Mouse (Mus musculus) testis, postnatal 14 days (tissue): Measurements from ENCODE around the gene Arhgap30.

Experiments
- DNase-seq: peaks from one replicate; pipeline ENCODE4 v3.0.0; 2021; ENCODE audit warnings: low spot score

The Arhgap30 gene

GRCm38 (mm10) chr1:171378298-171378697 lies 10.5 kb upstream of the Arhgap30 start:
- DNase-seq: no peak

DNA sequence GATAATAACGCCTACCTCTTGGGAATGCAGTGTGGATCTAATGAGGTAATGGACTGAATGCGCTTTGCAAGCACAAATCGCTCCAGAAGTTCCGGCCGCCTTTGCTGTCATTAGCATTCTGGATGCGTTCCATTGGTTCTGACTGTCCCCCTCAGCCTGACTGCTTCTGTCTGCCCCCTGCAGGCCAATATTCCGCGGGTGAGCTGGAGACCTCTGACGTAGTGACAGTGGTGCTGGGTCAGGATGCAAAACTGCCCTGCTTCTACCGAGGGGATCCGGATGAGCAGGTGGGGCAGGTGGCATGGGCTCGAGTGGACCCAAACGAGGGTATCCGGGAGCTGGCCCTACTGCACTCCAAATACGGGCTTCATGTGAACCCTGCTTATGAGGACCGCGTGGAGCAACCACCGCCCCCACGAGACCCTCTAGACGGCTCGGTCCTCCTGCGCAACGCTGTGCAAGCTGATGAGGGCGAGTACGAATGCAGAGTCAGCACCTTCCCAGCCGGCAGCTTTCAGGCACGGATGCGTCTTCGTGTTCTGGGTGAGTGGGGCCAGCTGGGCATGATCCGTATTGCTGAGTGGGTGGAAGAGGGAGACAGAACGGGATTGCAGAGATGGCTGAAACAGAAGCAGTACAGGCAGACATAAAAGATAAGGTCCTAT lies 8.7 kb upstream of the Arhgap30 start:
- DNase-seq: peak; percentile 51

DNA sequence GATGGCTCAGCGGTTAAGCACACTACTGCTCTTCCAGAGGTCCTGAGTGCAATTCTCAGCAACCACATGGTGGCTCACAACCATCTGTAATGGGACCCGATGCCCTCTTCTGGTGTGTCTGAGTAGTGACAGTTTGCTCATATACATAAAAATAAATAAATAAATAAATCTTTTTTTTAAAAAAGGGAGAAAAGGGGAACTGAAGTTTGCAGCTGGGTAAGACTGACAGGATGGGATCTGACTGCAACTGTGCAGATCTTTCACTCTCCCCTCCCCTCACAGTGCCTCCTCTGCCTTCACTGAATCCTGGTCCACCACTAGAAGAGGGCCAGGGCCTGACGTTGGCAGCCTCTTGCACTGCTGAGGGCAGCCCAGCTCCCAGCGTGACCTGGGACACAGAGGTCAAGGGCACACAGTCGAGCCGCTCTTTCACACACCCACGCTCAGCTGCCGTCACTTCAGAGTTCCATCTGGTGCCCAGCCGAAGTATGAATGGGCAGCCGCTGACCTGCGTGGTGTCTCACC lies 6.6 kb upstream of the Arhgap30 start:
- no peak for DNase-seq

DNA sequence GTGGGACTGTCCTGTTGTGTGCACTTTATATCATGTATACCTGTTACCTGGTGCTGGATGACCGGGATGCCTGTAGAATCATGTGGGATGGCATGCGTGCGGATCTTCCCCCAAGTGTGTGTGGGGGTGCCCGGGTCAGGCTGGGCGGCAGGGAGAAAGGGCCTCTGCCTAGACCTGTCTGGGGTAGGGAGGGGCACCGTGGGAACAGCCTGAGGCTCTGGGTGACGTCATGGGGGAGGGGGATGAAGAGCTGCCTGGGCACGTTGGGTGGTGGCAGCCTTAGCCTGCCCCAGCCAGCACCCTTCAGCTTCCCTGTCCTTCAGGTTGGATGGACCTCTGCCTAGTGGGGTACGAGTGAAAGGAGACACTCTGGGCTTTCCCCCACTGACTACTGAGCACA lies 4.4 kb upstream of the Arhgap30 start:
- no peak for DNase-seq

- no peak for DNase-seq
Measured at GRCm38 (mm10) chr1:171385171-171385570, 3.6 kb upstream of the Arhgap30 start.

- DNase-seq: no peak
Measured at GRCm38 (mm10) chr1:171387099-171387498, 1.7 kb upstream of the Arhgap30 start.

DNA sequence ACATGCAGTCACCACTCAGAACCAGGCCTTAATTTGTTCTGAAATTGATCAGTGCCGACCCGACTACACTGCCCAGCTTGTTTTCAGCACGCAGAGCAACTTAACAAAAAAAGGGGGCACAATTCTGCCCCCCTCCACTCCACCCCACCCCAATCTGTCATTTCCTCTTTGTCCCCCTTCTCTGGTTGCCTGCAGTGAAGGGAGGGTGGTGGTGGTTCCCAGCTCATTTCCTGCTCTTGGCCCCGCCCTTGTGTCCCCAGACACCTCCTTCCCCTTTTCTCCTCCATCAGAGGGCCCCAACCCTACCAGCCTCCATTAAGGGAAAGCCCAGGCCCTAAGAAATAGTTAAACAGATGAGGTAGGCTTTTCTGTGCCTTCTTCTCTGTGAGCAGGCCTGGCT lies 1.3 kb downstream of the Arhgap30 start:
- no peak for DNase-seq

DNA sequence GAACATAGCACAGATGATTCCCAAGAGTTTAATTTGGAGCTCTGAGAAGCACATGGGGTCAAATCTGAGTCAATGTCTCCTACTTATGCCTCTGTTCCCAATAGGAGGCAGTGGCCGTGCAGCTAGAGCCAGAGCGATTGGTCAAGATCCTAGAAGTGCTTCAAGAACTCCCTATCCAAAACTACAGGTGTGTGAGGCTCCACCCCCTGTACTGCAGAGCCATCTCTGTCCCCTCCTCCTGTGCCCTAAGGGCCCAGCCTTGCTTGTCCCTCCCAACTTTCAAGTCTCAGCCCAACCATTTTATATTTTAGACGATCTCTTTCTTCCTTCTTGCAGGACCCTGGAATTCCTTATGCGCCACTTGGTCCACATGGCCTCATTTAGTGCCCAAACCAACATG lies 13.1 kb downstream of the Arhgap30 start:
- DNase-seq: no peak

DNA sequence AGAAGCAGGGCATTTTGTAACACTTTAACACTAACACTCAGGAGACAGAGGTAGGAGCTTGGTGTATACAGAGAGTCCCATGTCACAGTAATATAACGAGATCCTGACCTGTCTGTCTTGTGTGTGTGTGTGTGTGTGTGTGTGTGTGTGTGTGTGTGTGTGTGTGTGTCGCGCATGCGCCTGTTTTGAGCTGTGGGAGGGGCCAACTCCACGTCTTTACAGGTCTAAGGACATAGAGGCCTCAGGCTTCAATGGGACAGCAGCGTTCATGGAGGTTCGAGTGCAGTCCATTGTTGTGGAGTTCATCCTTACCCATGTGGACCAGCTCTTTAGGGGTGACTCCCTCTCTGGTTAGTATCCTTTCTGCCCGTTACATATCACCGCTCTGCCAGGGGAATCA lies 14.2 kb downstream of the Arhgap30 start:
- no peak for DNase-seq

DNA sequence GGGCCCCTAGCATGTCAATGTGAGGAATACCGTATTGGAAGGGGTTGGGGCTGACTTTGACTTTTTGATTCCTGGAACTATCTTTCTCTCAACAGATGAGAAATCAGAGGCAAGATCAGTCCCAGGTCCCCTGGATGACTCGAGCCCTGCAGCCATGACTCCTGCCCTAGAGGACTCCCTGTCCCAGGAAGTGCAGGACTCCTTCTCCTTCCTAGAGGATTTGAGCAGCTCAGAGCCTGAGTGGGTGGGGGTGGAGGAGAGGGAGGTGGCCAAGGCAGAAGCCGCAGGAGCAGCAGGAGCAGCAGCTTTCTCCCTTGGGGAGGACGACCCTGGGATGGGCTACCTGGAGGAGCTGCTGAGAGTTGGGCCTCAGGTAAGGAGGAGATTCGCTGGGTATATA lies 18.5 kb downstream of the Arhgap30 start:
- DNase-seq: no peak

- DNase-seq: no peak
Measured at GRCm38 (mm10) chr1:171410231-171410630, 21.5 kb downstream of the Arhgap30 start.

GRCm38 (mm10) chr1:171410947-171411484 lies 22.3 kb downstream of the Arhgap30 start, which contains the start of gene Usf1:
Gene Usf1, plus strand, starts transcription at chr1:171411313.
- DNase-seq: peak; percentile 95

DNA sequence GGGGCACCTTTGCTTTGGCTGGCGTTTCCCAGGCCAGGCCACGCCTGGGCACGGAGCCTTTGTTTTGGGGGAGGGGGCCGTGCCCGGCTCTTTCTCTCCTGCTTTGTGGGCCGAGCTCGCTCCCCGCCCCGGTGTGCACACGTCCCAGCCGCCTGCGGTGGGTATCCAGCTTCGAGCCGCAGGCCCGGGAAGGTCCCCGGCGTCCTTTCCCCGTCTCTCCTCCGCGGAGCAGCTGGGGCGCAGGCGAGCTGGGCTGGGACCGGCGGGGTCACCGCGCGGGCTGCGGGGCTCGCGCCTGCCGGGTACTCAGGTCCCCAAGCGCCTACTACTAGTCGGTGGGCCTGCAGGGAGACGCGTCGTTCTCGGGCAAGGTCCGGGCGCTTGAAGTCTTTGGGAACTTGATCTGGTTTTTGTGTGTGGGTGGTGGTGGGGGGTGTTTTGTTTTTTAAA lies 22.8 kb downstream of the Arhgap30 start:
- no peak for DNase-seq

- DNase-seq: peak; percentile 49
Measured at GRCm38 (mm10) chr1:171412001-171412441, 23.3 kb downstream of the Arhgap30 start.

DNA sequence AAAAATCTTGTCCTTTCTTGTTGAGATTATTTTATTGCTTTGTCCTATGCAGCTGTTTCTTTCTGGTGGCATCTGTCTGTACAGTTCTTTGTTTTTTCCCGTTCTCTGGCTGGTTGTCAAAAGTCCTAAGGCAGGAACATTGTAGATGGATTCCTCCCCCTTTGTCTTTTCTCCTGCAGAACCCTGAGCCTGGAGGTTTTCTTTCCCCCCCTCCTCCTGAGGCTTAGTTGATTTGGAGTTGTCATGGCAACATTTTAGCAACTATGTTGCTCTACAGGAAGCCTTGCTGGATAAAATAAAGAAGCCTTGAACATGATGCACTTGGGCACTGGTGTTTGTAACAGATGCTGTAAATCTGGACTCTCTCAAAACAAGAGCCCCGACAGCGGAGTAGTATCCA lies 23.7 kb downstream of the Arhgap30 start:
- DNase-seq: peak; percentile 81

GRCm38 (mm10) chr1:171413608-171414007 lies 24.9 kb downstream of the Arhgap30 start:
- no peak for DNase-seq

GRCm38 (mm10) chr1:171418660-171419059 lies 29.9 kb downstream of the Arhgap30 start, which contains the start of gene Tstd1:
Gene Tstd1, plus strand, starts transcription at chr1:171418872.
- DNase-seq: no peak

GRCm38 (mm10) chr1:171419291-171419882 lies 30.6 kb downstream of the Arhgap30 start:
- no peak for DNase-seq

DNA sequence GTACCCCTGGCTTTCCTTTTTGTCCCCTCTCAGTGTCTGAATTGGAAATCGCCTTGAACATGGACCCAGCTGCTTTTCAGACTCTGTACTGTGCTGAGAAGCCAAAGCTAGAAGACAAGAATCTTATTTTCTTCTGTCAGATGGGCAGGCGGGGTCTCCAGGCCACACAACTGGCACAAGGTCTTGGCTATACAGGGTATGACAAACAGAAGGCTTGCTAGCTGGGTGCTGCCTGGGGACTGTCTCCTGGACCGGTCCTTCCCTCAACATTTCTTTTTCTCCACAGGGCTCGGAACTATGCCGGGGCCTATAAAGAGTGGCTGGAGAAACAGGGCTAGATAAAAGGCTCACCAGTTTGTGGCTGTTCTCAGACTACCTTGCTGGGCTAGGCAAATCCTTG lies 31.2 kb downstream of the Arhgap30 start:
- no peak for DNase-seq

DNA sequence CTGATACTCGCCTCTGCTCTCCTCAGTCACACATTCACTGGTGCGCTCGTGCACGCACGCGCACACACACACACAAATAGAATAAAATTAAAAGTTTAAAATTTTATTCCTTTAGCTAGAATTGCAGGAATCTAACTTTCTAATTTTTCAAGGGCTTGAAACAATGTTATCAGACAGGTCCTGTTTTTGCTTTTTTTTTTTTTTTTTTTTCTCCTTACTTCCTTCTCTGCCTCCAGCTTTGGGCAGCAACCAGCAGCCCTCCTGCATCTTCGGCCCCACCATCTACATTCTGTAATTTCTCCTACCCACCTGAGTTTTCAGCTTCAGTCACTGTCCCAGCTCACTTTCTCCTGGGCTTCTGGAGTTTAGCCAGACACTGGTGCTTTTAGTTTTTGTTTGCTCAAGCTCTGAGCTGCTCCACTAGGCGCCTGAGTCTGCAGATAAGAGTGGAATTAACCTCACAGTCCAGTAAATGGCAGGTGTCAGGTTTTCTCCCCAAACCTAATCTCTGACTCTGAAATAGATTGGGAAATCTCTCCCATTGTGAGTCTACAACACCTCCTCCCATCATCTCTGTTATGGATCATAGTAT lies 33.8 kb downstream of the Arhgap30 start:
- DNase-seq: no peak

DNA sequence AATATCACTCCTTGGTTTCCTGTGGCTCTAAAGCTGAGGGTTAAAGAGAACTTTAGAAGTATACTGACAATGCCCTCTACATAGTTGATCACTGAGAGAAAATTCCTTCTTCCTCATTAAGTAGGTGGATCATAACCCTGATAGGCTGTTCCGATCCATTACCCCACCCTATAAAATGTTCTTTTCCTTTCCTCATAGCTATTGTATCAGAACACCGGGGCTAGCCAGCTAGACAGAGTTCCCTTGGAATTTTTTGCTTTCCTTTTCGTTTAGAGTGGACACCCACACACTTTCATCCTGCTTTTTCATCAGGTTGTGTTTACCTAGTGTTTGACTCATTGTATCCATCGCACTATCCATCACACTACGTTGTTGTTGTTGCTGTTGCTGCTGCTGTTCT lies 35.9 kb downstream of the Arhgap30 start:
- no peak for DNase-seq

GRCm38 (mm10) chr1:171425126-171425525 lies 36.4 kb downstream of the Arhgap30 start:
- peak; percentile 75 for DNase-seq

DNA sequence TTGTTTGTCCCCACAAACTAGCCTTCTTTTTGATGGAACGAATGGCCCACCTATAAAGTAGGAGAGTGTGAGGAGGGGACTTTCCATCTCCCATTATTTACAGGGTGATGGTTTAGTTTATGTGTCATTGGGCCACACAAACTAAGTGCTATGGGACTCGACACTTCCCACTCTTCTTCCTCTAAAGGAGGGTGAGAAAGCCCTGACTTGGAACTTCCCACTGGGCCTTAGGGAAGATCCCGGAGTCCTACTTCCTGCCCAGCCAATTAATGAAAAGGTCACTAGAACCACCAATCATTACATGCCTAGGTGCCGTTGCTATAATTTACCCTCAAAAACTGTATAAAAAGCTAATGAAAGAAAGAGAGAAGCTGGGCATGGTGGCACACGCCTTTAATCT lies 43.4 kb downstream of the Arhgap30 start:
- DNase-seq: no peak
